Mouse (Mus musculus) lung, embryonic 14.5 days (tissue): ENCODE data around the gene Fance. TPM values are rescaled to one million over a fixed set of nuclear protein-coding genes. Genes with fewer than 3 reads are reported as not detected.

Source experiments
- ATAC-seq: fragments of 200-750 bp; cut with Nextera tagmentation; 2 replicates; pipeline ENCODE4 v1.8.0; 2017; ENCODE audit warnings: mild to moderate bottlenecking, moderate TSS enrichment, moderate library complexity; ENCODE audit not compliant: insufficient read depth
- DNase-seq: peaks from one replicate; pipeline ENCODE4 v3.0.0-alpha.2; 2015
- H3K27ac ChIP-seq: fragments of 300-500 bp; sonication (generic); 2 replicates; pipeline ENCODE4 v1.5.1; 2014; ENCODE audit warnings: low read depth, mild to moderate bottlenecking, moderate library complexity
- H3K27me3 ChIP-seq: fragments of 300-500 bp; sonication (generic); 2 replicates; pipeline ENCODE4 v1.6.1; 2014; ENCODE audit warnings: low read length, control low read depth; ENCODE audit not compliant: insufficient read depth
- H3K36me3 ChIP-seq: fragments of 300-500 bp; sonication (generic); 2 replicates; pipeline ENCODE4 v1.6.1; 2014; ENCODE audit warnings: control low read depth; ENCODE audit not compliant: insufficient read depth
- H3K4me1 ChIP-seq: fragments of 300-500 bp; sonication (generic); 2 replicates; pipeline ENCODE4 v1.6.1; 2014; ENCODE audit warnings: antibody characterized with exemption, control low read depth; ENCODE audit not compliant: insufficient read depth
- H3K4me2 ChIP-seq: fragments of 300-500 bp; sonication (generic); 2 replicates; pipeline ENCODE4 v1.6.1; 2014; ENCODE audit warnings: mild to moderate bottlenecking
- H3K4me3 ChIP-seq: fragments of 300-500 bp; sonication (generic); 2 replicates; pipeline ENCODE4 v1.5.1; 2014; ENCODE audit warnings: low read depth, low read length
- H3K9ac ChIP-seq: fragments of 300-500 bp; sonication (generic); 2 replicates; pipeline ENCODE4 v1.6.1; 2014
- H3K9me3 ChIP-seq: fragments of 300-500 bp; sonication (generic); 2 replicates; pipeline ENCODE4 v1.6.1; 2016; ENCODE audit warnings: low read depth, low read length, control low read depth
- CTCF ChIP-seq: IDR thresholded peaks from 2 replicates; pipeline ENCODE4 v1.5.1; 2016; ENCODE audit warnings: antibody characterized with exemption, low read depth
- WGBS: fragments of 180-500 bp; shearing (Covaris S2); extraction: QIAGEN DNeasy Blood & Tissue Kit; methylation state at CpG from one replicate; pipeline ENCODE4 v1.1.7; 2014; 5-methylcytosine and 5-hydroxymethylcytosine counted together
- polyA plus RNA-seq: library from polyadenylated mRNA; unstranded; fragments of >200 nt; fragmentation: Nextera tagmentation; extraction: Ambion mirVana; gene quantifications from 2 replicates; pipeline ENCODE4 v1.2.1, GENCODE M21; 2014

The Fance gene
- polyA plus RNA-seq, 1 experiment from 2014 or later: 35.3 TPM

GRCm38 (mm10) chr17:28360531-28361277 is 47.4 kb downstream of the Fance start:
- no peak overlapping the region for H3K4me2 ChIP-seq
- H3K27ac ChIP-seq: peak overlapping the region; percentile 40; the same call in 1 of the 2 replicates
- DNase-seq (no peak), ATAC-seq (no peak)
- no peak for TF ChIP-seq CTCF
- H3K27me3 ChIP-seq: peaks cover 44% of the 10 kb centered on the region
- H3K9me3 ChIP-seq: no peaks in the 10 kb centered on the region
- WGBS: 64% methylated on average over 9 of the region's 9 CpGs
- H3K4me1 ChIP-seq: peaks cover 8% of the 10 kb centered on the region
- no peaks in the 10 kb centered on the region for H3K36me3 ChIP-seq
- H3K4me3 ChIP-seq: no peak overlapping the region
- H3K9ac ChIP-seq: no peak overlapping the region

DNA sequence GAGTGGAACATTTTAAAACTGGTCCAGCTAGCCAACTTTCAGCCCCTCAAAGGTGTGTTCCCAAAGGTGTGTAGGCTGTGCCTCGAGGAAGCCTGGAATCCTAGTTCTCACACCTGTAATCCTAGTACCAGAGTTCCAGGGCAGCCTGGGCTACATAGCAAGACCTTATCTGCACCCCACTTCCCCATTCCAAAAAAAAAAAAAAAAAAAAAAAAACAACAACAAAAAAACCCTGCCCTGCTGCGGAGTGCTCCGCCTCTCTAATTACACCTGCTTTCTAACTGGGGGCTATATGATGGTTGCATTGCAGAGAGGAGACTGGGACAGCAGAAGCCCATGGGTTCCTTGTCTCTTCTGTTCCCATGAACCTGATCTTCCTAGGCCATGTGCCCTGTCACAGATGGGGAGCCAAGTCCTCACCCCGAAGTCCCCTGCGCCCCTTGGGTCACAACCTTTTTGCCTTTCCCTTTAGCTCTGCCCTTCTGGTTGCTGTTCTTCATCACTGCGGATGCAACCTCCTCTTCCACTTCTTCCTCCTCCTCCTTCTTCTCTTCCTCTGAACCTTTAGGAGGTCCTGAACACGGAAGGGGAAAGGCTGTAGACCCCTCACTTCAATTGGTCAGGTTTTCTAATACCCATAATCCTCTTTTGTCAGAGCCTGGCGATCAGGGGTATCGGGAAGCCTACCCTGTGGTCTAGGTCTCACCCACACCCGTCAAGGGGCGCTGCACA is 48.8 kb downstream of the Fance start:
- no peak for ATAC-seq
- Histone ChIP-seq H3K27ac (no peak overlapping the region), H3K9me3 (no peaks in the 10 kb centered on the region), H3K4me3 (peak overlapping the region; percentile 27), H3K27me3 (peaks cover 44% of the 10 kb centered on the region), H3K4me1 (peaks cover 8% of the 10 kb centered on the region), H3K9ac (peak overlapping the region; percentile 38; the same call in 1 of the 2 replicates), H3K36me3 (no peaks in the 10 kb centered on the region), H3K4me2 (peak overlapping the region; percentile 61)
- no peak for TF ChIP-seq CTCF
- DNase-seq: no peak
- 39% methylated on average over 11 of the region's 11 CpGs for WGBS

- Histone ChIP-seq H3K27me3 (peaks cover 44% of the 10 kb centered on the region), H3K4me1 (peaks cover 8% of the 10 kb centered on the region)
- WGBS: 3% methylated on average over 25 of the region's 25 CpGs
Measured at GRCm38 (mm10) chr17:28362653-28363292, 49.5 kb downstream of the Fance start.

GRCm38 (mm10) chr17:28363507-28363906 is 50.2 kb downstream of the Fance start:
- Histone ChIP-seq H3K9ac (no peak overlapping the region), H3K36me3 (no peaks in the 10 kb centered on the region), H3K27ac (no peak overlapping the region), H3K9me3 (no peaks in the 10 kb centered on the region), H3K4me3 (0 out of 2 replicates have a peak overlapping the region, but pooled peaks have one; percentile 29), H3K4me1 (peaks cover 8% of the 10 kb centered on the region), H3K27me3 (peaks cover 42% of the 10 kb centered on the region), H3K4me2 (peak overlapping the region; percentile 61)
- no peak for DNase-seq
- ATAC-seq: no peak
- TF ChIP-seq CTCF: no peak
- 27% methylated on average over 6 of the region's 6 CpGs for WGBS

More at GRCm38 (mm10) chr17:28362653-28363292, 49.5 kb downstream of the Fance start:
- ATAC-seq (no peak), DNase-seq (peak; percentile 58)
- H3K27ac ChIP-seq: no peak overlapping the region
- TF ChIP-seq CTCF: no peak
- peak overlapping the region; percentile 27 for H3K4me3 ChIP-seq
- no peaks in the 10 kb centered on the region for H3K36me3 ChIP-seq
- H3K9me3 ChIP-seq: no peaks in the 10 kb centered on the region
- peak overlapping the region; percentile 61 for H3K4me2 ChIP-seq
- H3K9ac ChIP-seq: peak overlapping the region; percentile 38

- DNase-seq (no peak), ATAC-seq (no peak)
- no peak for TF ChIP-seq CTCF
- peaks cover 39% of the 10 kb centered on the region for H3K27me3 ChIP-seq
- 30% methylated on average over 8 of the region's 8 CpGs for WGBS
- peak within 1 kb of the TSS; percentile 29 for H3K4me3 ChIP-seq
- H3K9me3 ChIP-seq: no peaks in the 10 kb centered on the region
- no peak within 1 kb of the TSS for H3K27ac ChIP-seq
- peak within 1 kb of the TSS; percentile 61 for H3K4me2 ChIP-seq
- no peaks in the 10 kb centered on the region for H3K36me3 ChIP-seq
- H3K9ac ChIP-seq: peak within 1 kb of the TSS; percentile 23; the same call in 1 of the 2 replicates
- H3K4me1 ChIP-seq: peaks cover 8% of the 10 kb centered on the region
Measured at GRCm38 (mm10) chr17:28365122-28365521, 51.8 kb downstream of the Fance start, which contains the start of gene Tulp1. TSS of gene Tulp1 (minus strand) at chr17:28365222.

DNA sequence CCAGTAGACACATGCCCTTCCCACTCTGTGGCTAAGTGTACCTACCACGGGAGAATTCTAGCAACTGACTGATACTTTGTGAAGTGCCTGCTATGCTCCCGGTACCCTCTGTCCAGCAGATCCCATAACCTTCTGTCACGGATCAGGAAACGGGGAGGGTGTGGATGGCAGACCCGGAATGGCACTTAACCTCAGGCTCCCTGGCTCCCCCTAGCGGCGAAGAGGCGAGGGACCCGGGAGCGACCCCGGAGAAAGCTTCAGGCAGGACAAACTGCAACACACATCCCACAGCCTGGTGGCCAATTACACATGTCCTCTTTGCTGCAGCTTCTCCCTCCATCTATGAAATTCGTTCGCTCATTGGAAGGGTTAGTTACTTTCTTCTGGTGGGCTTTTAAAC is 55.1 kb downstream of the Fance start:
- 3% methylated on average over 13 of the region's 13 CpGs for WGBS
- peaks cover 24% of the 10 kb centered on the region for H3K27me3 ChIP-seq
- H3K4me3 ChIP-seq: no peak overlapping the region
- H3K9ac ChIP-seq: no peak overlapping the region
- H3K9me3 ChIP-seq: no peaks in the 10 kb centered on the region
- H3K4me2 ChIP-seq: no peak overlapping the region
- peaks cover 1% of the 10 kb centered on the region for H3K4me1 ChIP-seq
- H3K27ac ChIP-seq: no peak overlapping the region
- no peaks in the 10 kb centered on the region for H3K36me3 ChIP-seq
- TF ChIP-seq CTCF: peak; percentile 95
- peak; percentile 86 for DNase-seq
- peak; percentile 44 for ATAC-seq
